Mouse (Mus musculus) embryonic facial prominence, embryonic 13.5 days (tissue): ENCODE measurements around the gene Gm9821. TPM values are rescaled to one million over a fixed set of nuclear protein-coding genes. Genes with fewer than 3 reads are reported as not detected.

Experiments used
- microRNA-seq: library from miRNA; unstranded; fragments of <30 nt; microRNA quantifications from one replicate; pipeline ENCODE4, GENCODE M21; 2016
- polyA plus RNA-seq: library from polyadenylated mRNA; unstranded; fragments of >200 nt; fragmentation: Nextera tagmentation; extraction: Ambion mirVana; gene quantifications from 2 replicates; pipeline ENCODE4 v1.2.1, GENCODE M21; 2015

Gene Gm9821
- polyA plus RNA-seq, 1 experiment from 2014 or later, result 0.39 TPM

Small RNAs within 50 kb of the gene (microRNA-seq; reads per million reads assigned to microRNA genes)
- gene Mir6999, result not detected

Other genes with a start within 250 kb of the Gm9821 start
- 27.1 and 28.5 TPM in 2 replicates for gene Atg13, start 235.1 kb upstream of the Gm9821 start, polyA plus RNA-seq
- gene Harbi1, start 234.9 kb upstream of the Gm9821 start, polyA plus RNA-seq, result 25.5 and 30.5 TPM in 2 replicates
- 20.6 and 23.5 TPM in 2 replicates for gene Ambra1, start 215.6 kb upstream of the Gm9821 start, polyA plus RNA-seq
- gene Chrm4, start 18.5 kb upstream of the Gm9821 start, polyA plus RNA-seq, result 0.18 and 0.32 TPM in 2 replicates
- gene Mdk, start 13.4 kb upstream of the Gm9821 start, polyA plus RNA-seq, result 1,381 and 1,602 TPM in 2 replicates
- gene Dgkz, start 30.2 kb downstream of the Gm9821 start, polyA plus RNA-seq, result 34.2 and 41.9 TPM in 2 replicates
- 11.6 and 13.4 TPM in 2 replicates for gene Creb3l1, start 78.8 kb downstream of the Gm9821 start, polyA plus RNA-seq
- gene Phf21a, start 147.4 kb downstream of the Gm9821 start, polyA plus RNA-seq, result 46.5 and 49.6 TPM in 2 replicates